Mouse (Mus musculus) lung, embryonic 16.5 days (tissue): ENCODE results near the gene Samd8. TPM values are rescaled to one million over a fixed set of nuclear protein-coding genes. Genes with fewer than 3 reads are reported as not detected.

Source experiments
- ATAC-seq: fragments of 200-750 bp; cut with Nextera tagmentation; 2 replicates; pipeline ENCODE4 v1.8.0; 2017; ENCODE audit warnings: low read depth, mild to moderate bottlenecking, moderate library complexity
- H3K27ac ChIP-seq: fragments of 300-500 bp; sonication (generic); 2 replicates; pipeline ENCODE4 v1.5.1; 2014; ENCODE audit warnings: mild to moderate bottlenecking, control low read depth, low read length
- H3K27me3 ChIP-seq: fragments of 300-500 bp; sonication (generic); 2 replicates; pipeline ENCODE4 v1.6.1; 2014; ENCODE audit warnings: low read depth, low read length, mixed read lengths; ENCODE audit not compliant: control insufficient read depth, insufficient read depth
- H3K36me3 ChIP-seq: fragments of 300-500 bp; sonication (generic); 2 replicates; pipeline ENCODE4 v1.6.1; 2014; ENCODE audit warnings: low read length; ENCODE audit not compliant: control insufficient read depth, insufficient read depth
- H3K4me1 ChIP-seq: fragments of 300-500 bp; sonication (generic); replicated peaks from 2 replicates; pipeline ENCODE4 v1.6.1; 2014; ENCODE audit warnings: low read length, mixed read lengths; ENCODE audit not compliant: control insufficient read depth, insufficient read depth
- H3K4me2 ChIP-seq: fragments of 300-500 bp; sonication (generic); 2 replicates; pipeline ENCODE4 v1.6.1; 2014; ENCODE audit warnings: low read depth, low read length, control low read depth
- H3K4me3 ChIP-seq: fragments of 300-500 bp; sonication (generic); 2 replicates; pipeline ENCODE4 v1.5.1; 2014; ENCODE audit warnings: mild to moderate bottlenecking, low read length, control low read depth
- H3K9ac ChIP-seq: fragments of 300-500 bp; sonication (generic); 2 replicates; pipeline ENCODE4 v1.6.1; 2014; ENCODE audit warnings: low read length, control low read depth
- H3K9me3 ChIP-seq: fragments of 300-500 bp; sonication (generic); 2 replicates; pipeline ENCODE4 v1.6.1; 2016; ENCODE audit warnings: low read length; ENCODE audit not compliant: control insufficient read depth
- WGBS: fragments of 180-500 bp; shearing (Covaris S2); extraction: QIAGEN DNeasy Blood & Tissue Kit; methylation state at CpG from one replicate; pipeline ENCODE4 v1.1.7; 2014; 5-methylcytosine and 5-hydroxymethylcytosine counted together
- polyA plus RNA-seq: library from polyadenylated mRNA; unstranded; fragments of >200 nt; fragmentation: Nextera tagmentation; extraction: Ambion mirVana; gene quantifications from 2 replicates; pipeline ENCODE4 v1.2.1, GENCODE M21; 2015

Samd8 gene
- polyA plus RNA-seq, 1 experiment from 2014 or later: 7.2 TPM

- WGBS: 61% methylated on average over 3 of the region's 3 CpGs
- Histone ChIP-seq H3K4me3 (no peak overlapping the region), H3K27me3 (no peaks in the 10 kb centered on the region), H3K9me3 (no peaks in the 10 kb centered on the region), H3K4me2 (no peak overlapping the region), H3K4me1 (0 out of 2 replicates have a peak, but pooled peaks cover 2% of the 10 kb centered on the region), H3K36me3 (no peaks in the 10 kb centered on the region), H3K9ac (no peak overlapping the region), H3K27ac (no peak overlapping the region)
- no peak for ATAC-seq
Measured at GRCm38 (mm10) chr14:21813847-21814246, 63.5 kb downstream of the Samd8 start.

GRCm38 (mm10) chr14:21814606-21815005 is 64.3 kb downstream of the Samd8 start:
- no peak for ATAC-seq

GRCm38 (mm10) chr14:21816255-21816654 is 65.9 kb downstream of the Samd8 start:
- H3K9ac ChIP-seq: no peak overlapping the region
- WGBS: 56% methylated on average over 3 of the region's 3 CpGs
- no peak overlapping the region for H3K27ac ChIP-seq
- H3K4me1 ChIP-seq: 0 out of 2 replicates have a peak, but pooled peaks cover 2% of the 10 kb centered on the region
- H3K9me3 ChIP-seq: no peaks in the 10 kb centered on the region
- ATAC-seq: no peak
- no peaks in the 10 kb centered on the region for H3K36me3 ChIP-seq
- no peaks in the 10 kb centered on the region for H3K27me3 ChIP-seq
- H3K4me3 ChIP-seq: no peak overlapping the region
- H3K4me2 ChIP-seq: no peak overlapping the region

More at GRCm38 (mm10) chr14:21814606-21815005, 64.3 kb downstream of the Samd8 start:
- Histone ChIP-seq H3K9ac (no peak overlapping the region), H3K27me3 (no peaks in the 10 kb centered on the region), H3K36me3 (no peaks in the 10 kb centered on the region), H3K4me1 (0 out of 2 replicates have a peak, but pooled peaks cover 2% of the 10 kb centered on the region), H3K4me3 (no peak overlapping the region), H3K4me2 (no peak overlapping the region), H3K9me3 (no peaks in the 10 kb centered on the region), H3K27ac (no peak overlapping the region)
- 92% methylated on average over 4 of the region's 4 CpGs for WGBS

- WGBS: 38% methylated on average over 4 of the region's 4 CpGs
- 0 out of 2 replicates have a peak, but pooled peaks cover 2% of the 10 kb centered on the region for H3K4me1 ChIP-seq
- no peak overlapping the region for H3K4me3 ChIP-seq
- H3K4me2 ChIP-seq: no peak overlapping the region
- no peak overlapping the region for H3K27ac ChIP-seq
- ATAC-seq: no peak
- H3K27me3 ChIP-seq: no peaks in the 10 kb centered on the region
- H3K9ac ChIP-seq: no peak overlapping the region
- H3K36me3 ChIP-seq: no peaks in the 10 kb centered on the region
- H3K9me3 ChIP-seq: no peaks in the 10 kb centered on the region
Measured at GRCm38 (mm10) chr14:21817453-21817852, 67.1 kb downstream of the Samd8 start.

DNA sequence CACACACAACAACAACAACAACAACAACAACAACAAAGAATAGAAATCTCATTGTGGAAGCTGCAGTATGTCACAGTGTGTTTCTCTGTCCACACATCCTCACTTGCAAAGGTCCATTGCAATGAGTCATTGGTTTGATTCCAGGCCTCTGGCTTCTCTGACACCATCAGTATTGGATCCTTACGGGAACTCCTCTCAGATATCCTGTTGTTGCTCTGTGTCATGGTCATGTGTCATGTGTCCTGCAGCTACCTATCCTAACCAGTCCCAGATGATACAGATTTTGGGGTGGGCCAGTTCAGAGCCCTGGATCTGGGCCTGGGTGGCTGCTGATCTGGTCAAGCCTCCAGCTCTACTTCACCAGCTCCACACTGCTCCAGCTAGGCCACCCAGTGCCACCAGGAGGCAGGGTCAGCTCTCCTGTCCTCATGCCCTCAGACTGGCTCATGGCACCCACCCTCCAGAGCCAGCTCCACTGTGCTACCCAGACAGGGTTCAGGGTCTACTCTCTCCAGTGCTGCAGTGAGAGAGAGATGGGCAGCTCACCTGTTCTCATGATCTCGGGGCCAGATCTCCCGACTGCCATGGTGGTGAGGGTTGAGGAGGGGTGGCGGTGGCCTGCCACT is 70.7 kb downstream of the Samd8 start:
- Histone ChIP-seq H3K27ac (no peak overlapping the region), H3K27me3 (no peaks in the 10 kb centered on the region), H3K9ac (no peak overlapping the region), H3K4me1 (peaks cover 27% of the 10 kb centered on the region), H3K36me3 (no peaks in the 10 kb centered on the region), H3K9me3 (no peaks in the 10 kb centered on the region), H3K4me2 (no peak overlapping the region), H3K4me3 (no peak overlapping the region)
- WGBS: 88% methylated on average over 4 of the region's 4 CpGs
- ATAC-seq: no peak

- ATAC-seq: no peak
- Histone ChIP-seq H3K4me3 (no peak overlapping the region), H3K4me1 (peaks cover 32% of the 10 kb centered on the region), H3K9ac (no peak overlapping the region), H3K27me3 (no peaks in the 10 kb centered on the region), H3K4me2 (no peak overlapping the region), H3K27ac (peak overlapping the region; percentile 90; the same call in 1 of the 2 replicates), H3K36me3 (no peaks in the 10 kb centered on the region), H3K9me3 (no peaks in the 10 kb centered on the region)
- WGBS: 50% methylated on average over 7 of the region's 7 CpGs
Measured at GRCm38 (mm10) chr14:21822307-21822706, 72.0 kb downstream of the Samd8 start.

- Histone ChIP-seq H3K9me3 (no peaks in the 10 kb centered on the region), H3K27ac (peak overlapping the region; percentile 90), H3K4me3 (no peak overlapping the region), H3K4me1 (peaks cover 30% of the 10 kb centered on the region), H3K4me2 (peak overlapping the region; percentile 25; the same call in 1 of the 2 replicates), H3K36me3 (no peaks in the 10 kb centered on the region), H3K9ac (peak overlapping the region; percentile 36; the same call in 1 of the 2 replicates), H3K27me3 (no peaks in the 10 kb centered on the region)
- WGBS: 13% methylated on average over 7 of the region's 7 CpGs
- peak; percentile 84 for ATAC-seq
Measured at GRCm38 (mm10) chr14:21822795-21823374, 72.6 kb downstream of the Samd8 start.

DNA sequence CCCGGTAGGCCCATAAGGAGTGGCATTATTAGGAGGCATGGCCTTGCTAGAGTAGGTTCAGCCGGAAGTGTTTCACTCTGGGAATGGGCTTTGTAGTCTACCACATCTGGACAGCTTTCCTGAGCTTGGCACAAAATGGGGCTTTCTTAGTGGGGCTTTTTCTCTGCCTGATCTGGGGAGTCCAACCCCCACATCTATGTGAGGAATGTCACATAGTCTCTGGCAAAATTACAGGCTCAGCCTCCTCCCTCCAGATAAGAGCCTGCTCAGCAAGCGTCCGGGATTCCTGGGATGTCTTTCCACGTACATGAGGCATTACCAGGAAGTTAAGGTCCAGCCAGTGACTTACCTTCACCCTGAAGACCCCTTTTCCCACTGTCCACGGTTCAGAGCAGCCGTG is 73.6 kb downstream of the Samd8 start:
- WGBS: 40% methylated on average over 7 of the region's 7 CpGs

DNA sequence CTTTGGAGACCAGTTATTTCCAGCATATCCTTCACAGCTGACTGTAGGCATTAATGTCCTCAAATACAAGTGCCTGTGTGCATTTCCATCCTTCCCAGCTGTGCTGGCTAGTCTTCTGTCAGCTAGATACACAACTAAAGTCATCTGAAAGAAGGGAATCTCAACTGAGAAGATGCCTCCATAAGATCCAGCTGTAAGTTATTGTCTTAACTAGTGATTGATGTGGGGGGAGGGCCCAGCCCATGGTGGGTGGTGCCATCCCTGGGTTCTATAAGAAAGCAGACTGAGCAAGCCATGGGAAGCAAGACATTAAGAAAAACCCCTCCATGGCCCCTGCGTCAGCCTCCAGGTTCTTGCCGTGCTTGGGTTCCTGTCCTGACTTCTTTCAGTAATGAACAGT is 74.6 kb downstream of the Samd8 start, which contains the start of gene Vdac2:
Gene Vdac2, plus strand, starts transcription at position 301 of the 400 bp plus-strand sequence.
- no peak for ATAC-seq
- H3K4me1 ChIP-seq: peaks cover 30% of the 10 kb centered on the region
- no peaks in the 10 kb centered on the region for H3K27me3 ChIP-seq
- H3K4me3 ChIP-seq: no peak within 1 kb of the TSS
- 77% methylated on average over 2 of the region's 2 CpGs for WGBS
- no peaks in the 10 kb centered on the region for H3K9me3 ChIP-seq
- no peak within 1 kb of the TSS for H3K9ac ChIP-seq
- H3K36me3 ChIP-seq: no peaks in the 10 kb centered on the region
- no peak within 1 kb of the TSS for H3K4me2 ChIP-seq
- peak within 1 kb of the TSS; percentile 90 for H3K27ac ChIP-seq

More for the DNA sequence above, 73.6 kb downstream of the Samd8 start:
- no peak overlapping the region for H3K4me2 ChIP-seq
- no peaks in the 10 kb centered on the region for H3K9me3 ChIP-seq
- H3K27ac ChIP-seq: peak overlapping the region; percentile 90
- H3K9ac ChIP-seq: no peak overlapping the region
- no peaks in the 10 kb centered on the region for H3K27me3 ChIP-seq
- H3K36me3 ChIP-seq: no peaks in the 10 kb centered on the region
- no peak overlapping the region for H3K4me3 ChIP-seq
- no peak for ATAC-seq
- peaks cover 30% of the 10 kb centered on the region for H3K4me1 ChIP-seq
